Mouse (Mus musculus) right cerebral cortex, postnatal 36 days (tissue): ENCODE results near the gene Pi4ka.

ENCODE experiments used
- DNase-seq, 2 experiments: peaks; one replicate each; pipeline ENCODE4 v3.0.0; 2022; ENCODE audit warnings: low spot score in 2 of 2, mixed read lengths in 1 of 2

Gene Pi4ka

DNA sequence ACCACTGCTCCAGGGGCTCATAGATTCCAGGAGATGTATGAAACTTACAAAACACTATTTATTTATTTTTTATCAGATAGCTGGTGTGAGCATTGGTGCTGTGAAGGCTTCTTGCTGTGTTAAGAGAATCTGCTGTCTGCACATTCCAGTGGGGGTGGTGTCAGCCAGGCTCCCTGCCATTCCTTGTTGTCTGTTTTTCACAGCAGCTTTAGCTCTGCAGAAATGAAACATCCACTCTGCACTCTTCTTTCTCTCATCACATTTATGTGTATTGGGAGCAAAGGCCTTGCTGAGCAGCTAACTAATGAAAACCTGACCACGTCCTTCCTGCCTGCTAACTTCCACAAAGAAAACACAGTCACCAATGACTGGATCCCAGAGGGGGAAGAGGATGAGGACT is 70.0 kb downstream of the Pi4ka start:
- no peak for DNase-seq

DNA sequence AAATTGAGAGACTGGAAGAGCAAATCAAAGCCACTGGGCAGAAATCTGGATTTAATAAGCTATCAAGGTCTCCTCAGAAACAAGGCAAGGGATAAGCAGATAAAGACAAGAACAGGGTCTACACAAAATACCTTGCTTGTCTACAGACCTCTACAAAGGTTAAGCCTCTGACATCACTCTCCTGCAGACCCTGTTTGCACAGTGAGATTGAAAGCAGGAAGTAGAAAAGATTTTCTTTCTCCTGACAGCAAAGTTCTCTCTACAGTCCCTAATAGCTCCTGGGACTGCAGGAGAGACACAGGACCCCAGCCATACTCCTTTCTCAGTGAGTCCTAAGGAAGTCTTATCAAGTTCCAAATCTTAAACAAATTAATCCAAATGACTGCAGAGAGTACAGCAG is 71.5 kb downstream of the Pi4ka start:
- DNase-seq, result no peak

DNA sequence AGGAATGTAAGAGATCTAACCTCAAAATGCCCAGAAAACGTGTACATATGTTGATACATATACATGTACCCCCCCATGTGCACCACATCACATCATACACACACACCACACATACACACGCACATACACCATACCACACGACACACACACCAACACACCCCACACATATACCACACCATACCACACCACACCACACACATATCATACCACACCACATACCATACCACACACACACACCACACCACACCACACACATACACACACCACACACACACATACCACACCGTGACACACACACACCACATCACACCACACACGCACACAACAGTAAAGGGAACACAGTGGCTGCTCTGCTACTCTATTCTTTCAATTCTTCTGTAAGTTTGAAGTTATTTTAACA is 74.3 kb downstream of the Pi4ka start:
- no peak for DNase-seq

DNA sequence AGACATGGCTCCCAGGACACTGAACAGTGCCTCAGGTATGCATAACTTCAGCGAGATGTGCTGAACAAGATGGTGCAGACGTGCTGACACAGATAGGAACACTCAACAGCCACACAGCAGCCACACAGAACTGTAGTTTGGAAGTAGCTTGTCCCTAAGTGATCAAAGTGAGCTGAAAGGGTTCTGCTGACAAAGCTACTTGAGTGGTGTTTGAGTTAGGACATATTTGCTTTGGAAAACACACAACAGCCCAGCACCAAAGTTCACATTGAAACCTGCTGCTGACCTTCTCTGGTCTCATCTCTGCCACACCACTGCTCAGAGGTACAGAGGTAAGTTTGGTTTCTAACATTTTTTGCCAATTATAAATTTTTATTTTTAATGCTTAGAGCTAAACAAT is 75.0 kb downstream of the Pi4ka start, which contains the start of gene Serpind1:
Serpind1 (plus strand) TSS at position 256 of the 400 bp plus-strand sequence.
- DNase-seq, result no peak

DNA sequence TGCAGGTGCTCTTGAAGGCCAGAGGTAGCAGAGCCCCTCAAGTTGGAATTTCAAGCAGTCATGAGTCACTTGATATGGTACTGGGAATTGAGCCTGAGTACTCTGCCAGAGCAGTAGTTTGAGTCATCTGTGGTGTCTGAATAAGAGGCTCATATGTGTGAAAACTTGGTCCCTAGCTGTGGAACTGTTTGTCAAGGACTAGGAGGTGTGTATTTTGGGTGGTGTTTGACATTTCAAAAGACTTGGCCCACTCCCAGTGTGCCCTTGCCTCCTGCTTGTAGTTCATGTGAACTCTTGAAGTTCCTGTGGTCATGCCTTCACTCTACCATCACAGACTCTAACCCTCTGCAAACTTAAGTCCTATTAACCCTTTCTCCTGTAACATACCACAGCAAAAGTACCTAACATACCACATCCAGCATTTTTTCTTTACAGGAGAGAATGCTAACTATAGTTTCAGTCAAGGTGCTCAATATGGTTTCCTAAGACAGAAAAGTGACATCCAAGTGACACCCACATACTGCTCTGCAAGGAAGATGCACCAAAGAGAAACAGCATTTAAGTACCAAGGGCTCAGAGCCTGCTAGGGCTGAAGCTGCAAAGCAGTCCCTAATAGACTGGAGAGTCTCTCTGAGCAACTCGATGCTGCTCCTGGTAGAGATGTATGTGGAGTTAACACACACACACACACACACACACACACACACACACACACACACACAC is 76.1 kb downstream of the Pi4ka start:
- DNase-seq, result peak in 1 of 2 experiments; percentile 36

DNA sequence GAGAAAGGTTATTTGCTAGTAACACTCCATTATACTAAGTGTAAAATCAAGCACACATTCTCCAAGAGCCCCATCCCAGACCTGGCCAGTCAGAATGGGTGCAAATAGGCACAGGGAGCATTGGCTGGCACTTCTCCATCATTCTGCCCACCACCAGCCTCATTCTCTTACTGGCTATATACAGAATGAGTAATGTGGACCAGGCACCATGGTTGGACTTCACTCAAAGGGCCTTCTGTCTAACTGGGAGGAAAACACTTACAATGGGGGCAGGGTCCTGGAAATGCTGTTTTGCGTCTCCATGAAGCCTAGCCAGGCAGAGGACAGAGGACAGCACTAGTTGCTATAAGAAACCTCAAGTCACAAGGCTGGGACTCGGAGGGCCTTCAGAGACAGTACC is 80.0 kb downstream of the Pi4ka start:
- no peak for DNase-seq

DNA sequence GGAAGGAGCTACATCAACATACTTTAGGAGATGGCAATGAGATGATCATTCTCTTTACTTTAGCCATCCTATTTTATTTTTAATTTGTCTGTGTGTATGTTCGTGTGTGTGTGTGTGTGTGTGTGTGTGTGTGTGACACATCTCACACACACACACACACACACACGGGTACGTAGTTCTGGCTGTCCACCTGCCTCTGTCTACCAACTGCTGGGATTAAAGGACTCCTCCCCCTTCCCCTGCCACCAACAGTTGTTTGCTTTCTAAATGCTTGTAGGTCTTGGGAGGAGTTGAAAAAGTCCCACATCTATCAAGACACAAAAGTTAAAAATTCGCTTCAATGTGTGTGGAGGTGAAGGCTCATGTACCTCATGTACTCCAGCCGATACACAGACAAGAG is 81.4 kb downstream of the Pi4ka start:
- no peak for DNase-seq

DNA sequence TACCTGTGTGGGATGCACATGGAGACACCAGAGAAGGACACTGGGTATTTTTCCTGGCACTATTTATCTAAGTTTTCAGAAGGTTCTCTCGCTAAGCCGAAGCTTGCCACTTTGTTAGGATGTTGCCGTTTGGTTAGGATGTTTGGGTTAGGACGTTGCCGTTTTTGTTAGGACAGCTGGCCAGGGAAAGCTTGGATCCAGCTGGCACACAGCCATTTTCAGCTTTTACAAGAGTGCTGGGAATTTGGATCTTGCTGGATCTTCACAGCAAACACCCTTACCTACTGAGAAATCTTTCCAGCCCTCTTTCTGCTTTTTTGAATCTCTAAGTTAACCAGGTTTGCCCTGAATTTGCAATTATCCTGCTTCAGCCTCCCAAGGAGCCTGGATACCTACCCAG is 84.6 kb downstream of the Pi4ka start:
- no peak for DNase-seq

DNA sequence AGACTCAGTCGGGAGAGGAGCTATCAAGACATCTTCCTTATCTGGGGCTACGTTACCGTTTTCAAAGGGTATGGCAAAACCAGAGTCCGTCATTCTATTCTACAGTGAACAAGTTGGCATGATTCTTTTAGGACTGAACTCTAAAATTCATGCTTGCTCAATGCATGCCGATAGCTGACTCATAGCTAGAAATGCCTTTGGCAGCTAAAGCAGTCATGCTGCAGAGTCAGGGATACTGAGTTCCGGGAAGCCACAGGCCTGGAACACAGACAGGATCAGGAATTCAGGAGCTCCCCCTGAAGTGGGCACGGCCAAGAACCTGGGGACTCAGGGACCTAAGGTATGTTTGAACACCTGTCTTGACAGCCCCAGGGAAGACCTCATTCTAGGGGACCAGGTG is 89.6 kb downstream of the Pi4ka start:
- DNase-seq, result no peak

DNA sequence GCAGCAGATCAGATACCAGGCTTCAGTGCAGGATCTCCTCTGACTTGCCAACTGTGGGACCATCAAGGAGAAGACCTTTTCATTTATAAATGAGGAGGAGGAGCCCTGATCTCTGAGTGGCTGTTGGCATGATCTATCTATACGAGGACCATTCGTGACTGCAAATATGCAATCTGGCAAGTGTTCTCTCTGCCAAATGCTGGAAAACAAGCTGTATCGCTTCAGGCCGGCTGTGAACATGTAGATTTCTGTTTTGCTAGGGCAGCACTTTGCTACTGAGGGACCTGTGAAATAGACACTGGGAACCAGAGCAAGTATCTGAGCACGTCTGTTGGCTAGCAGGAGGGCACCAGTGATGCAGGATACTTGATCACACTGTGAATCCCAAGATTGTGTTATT is 93.6 kb downstream of the Pi4ka start:
- no peak for DNase-seq

DNA sequence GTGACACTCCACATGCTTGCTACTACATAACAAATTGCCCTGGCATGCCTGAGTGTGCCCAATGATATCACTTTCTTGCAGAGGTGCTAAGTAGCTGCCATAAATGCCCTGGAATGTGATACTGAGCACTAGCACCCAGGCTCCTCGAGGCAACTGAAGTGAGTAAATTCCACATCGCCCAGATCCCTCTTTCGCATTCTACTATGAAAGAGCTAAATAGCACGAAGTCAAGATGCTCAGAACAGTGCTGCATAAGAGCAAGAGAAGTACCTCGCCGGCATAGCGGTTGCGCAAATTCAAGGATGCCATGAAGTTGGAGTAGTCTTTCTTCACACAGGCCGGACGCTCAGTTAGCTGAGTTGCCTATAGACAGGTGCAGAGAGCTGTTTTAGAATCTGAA is 97.1 kb downstream of the Pi4ka start:
- no peak for DNase-seq

DNA sequence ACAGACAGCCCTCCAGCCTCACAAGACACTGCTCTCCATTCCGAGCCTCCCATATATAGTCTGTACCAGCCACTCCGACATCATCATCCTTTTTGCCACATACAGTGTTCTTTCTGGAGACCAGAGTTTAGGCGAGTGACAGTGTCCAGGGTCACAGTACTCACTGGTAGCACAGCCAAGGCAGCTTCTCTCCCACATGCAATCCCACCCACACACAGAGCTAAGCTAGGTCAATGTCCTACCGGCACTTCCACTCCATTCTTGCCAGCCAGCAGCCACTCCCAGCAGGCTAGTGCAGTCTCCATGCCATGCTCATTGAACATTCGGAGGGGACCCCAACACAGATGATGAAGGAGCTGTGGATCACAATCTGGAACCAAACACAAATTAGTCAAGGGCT is 98.7 kb downstream of the Pi4ka start:
- no peak for DNase-seq

DNA sequence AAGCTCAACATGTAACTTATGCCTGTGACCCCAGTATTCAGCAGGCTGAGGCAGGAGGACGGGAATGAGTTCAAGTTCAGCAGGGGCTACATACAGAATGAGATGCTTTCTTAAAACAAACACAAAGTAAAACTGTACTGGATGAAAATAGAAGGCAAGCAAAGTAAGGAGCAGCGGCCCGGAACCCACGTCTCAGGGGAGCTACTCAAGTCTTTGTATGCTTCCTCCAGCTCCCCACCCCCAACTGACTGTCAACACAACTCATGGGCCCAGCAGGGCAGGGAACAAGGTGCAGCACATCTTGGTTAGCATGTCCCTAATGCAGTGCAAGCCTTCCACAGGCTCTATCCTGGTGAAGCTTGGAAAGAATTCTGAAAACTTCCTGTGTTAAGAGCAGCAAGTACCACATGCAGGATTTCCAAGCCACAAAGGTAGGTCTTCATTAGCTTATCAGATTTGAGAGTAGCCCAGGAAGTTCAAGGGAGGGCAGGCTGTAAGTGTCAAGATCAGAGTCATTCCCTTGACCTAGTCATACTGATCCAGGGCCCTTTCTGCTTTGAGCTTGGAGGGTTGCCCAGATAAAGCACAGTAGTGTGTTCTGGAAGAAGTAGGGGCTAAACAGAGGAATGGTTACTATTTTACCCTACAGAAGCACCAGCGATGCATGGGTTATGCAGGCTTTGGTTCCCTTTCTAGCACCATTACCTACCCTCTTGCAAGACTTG is 102.4 kb downstream of the Pi4ka start:
- no peak for DNase-seq

DNA sequence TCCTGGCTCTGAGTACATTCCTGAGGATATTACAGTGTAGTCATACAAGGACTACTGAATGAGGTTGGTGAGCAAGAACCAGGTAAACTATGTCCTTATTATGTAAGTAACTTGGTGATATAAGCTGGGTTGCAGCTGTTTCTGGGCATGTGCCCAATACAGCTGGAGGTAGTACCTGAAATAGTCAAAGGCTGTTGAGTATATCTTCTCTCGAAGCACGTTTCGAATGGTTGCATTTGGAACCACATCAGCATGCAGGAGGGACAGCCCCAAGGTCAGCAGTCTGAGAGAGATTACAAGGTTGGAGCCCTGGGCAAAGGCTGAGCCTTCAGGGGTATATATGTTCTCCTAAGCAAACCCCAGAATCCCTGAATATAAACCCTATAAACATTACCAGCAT is 105.3 kb downstream of the Pi4ka start:
- no peak for DNase-seq

DNA sequence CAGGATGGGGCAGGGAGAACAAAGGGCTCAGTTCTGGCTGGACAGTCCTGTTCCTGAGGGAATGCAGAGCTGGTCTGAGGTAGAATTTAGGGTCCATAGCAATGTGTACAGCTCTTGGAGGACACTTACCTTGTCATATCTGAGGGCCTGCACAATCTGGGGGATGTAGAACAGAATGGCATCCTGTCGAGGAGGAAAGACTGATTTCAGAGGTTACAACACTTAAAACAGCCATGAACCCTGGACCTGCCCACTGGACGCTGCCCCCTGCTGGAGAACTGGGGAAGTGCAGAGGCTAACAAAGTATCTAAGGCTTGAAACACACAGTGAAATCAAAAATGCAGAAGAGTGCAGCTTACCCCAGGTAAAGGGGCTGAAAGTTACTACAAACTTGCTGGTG is 113.4 kb downstream of the Pi4ka start:
- DNase-seq, result no peak

DNA sequence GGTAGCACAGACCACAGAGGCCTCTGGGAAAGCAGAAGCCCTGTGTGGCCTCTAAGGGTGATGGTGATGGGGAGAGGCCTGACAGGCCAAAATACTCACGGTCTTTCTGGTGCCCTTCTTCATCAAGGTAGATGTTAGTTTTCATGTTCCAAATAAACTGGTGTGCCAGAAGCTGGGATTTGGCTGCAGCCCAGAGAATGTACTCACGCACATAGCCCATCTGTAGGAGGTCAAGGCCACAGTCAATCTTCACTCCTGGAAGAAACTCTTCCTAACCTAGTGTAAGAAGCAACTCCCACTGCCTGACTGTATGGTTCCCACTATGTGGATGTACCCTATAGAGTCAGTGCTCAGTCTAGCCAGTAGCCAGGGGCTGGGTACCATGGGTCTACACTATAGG is 115.1 kb downstream of the Pi4ka start:
- no peak for DNase-seq

DNA sequence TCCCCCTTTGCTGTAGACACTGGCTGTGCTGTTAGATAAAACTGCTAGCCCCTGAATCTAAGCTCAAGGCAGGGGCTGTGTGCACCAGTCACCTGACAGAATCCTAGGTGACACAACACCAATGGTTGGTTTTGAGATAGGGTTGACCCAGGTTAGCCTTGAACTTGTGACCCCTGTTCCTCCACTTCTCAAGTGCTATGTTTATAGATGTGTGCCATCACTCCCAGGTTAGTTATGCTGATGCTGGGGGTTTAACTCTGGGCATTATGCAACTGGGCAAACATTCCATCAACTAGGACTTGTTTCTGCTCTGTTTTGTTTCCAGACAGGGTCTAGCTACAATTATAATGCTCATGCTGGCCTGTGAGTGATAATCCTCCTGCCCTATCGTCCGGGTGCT is 119.0 kb downstream of the Pi4ka start:
- no peak for DNase-seq

DNA sequence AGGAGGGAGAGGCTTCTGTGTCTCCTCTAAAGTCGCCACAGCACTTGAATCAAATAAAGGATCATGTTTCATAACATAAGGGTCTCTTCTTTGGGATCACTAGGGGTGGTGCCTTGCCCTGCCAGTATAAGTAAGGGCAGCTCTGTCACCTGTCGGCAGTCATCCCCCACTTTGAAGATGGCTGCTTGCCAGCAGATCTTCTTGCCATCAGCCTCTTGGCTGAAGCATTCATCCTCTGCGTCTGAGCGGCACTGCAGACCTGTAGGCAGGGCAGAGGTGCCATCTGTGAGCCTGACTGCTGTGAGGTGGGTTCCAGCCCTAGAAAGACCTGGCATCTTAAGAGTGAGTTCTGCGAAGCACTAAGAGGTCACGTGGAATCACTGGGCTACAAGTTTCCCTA is 123.0 kb downstream of the Pi4ka start:
- no peak for DNase-seq

DNA sequence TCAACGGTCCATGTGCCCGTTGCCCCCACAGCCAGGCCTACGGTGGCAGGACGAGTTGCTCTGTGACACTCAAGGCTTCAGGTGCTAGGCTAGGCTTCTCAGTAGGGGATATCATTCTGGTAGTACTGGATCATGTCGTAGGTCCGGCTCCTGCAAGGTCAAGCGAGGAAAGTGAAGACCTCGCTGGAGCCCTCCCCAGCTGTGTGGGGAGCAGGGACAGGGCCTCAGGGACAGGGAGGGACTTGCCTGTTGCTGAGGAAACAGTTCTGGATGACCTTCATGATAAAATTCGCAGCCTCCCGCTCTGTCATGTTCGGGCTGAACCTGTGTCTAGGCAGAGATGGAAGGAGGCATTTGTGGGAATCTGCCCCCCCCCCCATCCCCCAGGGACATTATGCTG is 125.6 kb downstream of the Pi4ka start:
- no peak for DNase-seq

DNA sequence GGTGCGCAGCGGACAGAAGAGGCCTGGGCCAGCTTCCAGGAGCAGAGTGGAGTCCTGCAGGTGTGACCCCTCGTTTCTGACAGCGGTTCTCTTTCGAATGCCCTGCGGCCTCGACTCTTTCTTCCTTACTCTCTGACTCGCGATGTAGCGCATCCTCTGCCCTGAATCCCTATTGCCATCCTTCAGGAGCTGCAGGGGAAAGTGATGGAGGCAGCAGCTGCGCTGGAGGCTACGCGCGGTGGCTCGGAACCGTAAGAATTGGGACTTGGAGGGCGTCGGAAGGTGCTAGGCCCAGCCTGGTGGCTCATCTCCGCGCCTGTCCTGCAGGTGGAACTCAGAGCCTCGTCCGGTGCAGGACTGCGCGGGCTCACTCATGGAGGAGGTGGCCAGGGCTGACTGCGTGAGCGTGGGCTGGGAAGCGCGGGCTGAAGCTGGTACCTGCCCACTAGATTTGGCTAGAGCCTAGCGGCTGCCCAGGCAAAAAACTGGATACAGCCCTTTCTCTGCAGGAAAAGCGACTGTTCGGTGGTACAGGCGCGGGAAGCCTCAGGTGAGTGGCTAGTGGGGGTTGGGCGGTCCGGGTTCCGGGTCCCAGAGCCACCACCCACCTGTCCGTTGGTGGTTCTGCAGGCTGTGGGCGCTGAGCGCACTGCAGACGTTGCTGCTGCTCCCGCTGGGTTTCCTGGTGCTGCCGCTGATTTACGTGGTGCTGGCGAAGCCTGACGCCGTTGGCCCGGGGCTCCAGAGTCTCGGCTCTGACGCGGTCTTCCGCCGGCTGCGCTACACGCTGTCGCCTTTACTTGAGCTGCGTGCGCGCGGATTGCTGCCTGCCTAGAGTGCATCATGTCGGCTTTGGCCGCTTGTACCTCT is 128.5 kb downstream of the Pi4ka start:
- DNase-seq, result peak; percentile 74 to 75

DNA sequence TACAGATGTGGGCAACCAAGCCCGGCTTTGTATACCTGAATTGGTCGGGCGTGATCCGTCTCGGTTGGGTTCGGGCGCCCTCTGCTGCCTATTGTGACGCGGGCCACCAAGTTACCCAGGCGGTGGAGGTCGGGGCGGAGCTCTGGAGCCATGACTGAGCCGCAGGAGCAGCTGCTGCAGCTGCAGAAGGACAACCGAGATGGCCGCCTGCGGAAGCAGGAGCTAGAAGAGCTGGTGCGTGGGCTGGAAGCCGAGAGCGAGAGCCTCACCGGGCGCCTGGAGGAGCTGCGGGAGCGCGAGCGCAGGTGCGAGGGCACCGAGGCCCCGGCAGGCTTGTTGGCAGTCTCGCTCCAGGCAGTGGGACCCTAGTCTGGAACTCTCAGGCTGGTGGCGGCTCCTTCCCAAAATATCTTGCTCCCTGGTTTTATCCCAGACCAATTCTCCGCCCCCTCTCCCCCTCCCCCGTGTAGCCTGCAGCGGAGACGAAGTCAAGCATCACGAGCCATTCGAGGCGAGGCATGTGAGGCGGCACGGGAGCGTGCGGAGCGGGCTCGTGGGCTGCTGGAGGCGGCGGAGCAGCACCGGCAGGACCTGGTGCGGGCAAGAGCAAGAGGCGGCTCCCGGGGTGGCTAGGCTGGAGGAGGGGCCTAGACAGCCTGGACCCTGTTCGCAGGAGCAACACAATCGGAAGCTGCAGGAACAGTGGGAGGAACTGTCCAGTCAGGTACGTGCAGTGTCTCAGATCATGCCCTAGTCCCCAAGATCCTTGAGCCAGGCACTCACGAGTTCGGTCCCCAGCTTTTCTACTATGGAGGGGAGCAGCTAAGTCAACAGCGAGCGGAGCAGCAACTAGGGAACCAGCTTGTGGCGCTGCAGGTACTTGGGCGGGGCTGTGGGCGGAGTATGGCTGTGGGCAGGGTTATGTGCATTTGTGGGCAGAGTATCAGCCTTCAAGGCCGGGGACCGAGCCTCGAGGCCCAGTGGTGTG is 129.7 kb downstream of the Pi4ka start:
- peak; percentile 89 to 90 for DNase-seq
